Mouse (Mus musculus) cerebellum, adult 2 months (tissue): ENCODE results near the gene Ccdc137.

Experiments used
- CTCF ChIP-seq: fragments of 200-500 bp; IDR thresholded peaks from 2 replicates; pipeline ENCODE4 v1.5.1; 2011; ENCODE audit warnings: low read depth, mild to moderate bottlenecking, control low read depth, low read length, moderate library complexity, borderline replicate concordance; ENCODE audit not compliant: insufficient read depth
- POLR2A ChIP-seq: fragments of 200-500 bp; IDR thresholded peaks from 2 replicates; pipeline ENCODE4 v1.6.1; 2011; ENCODE audit warnings: low read length, control low read depth, borderline replicate concordance; ENCODE audit not compliant: insufficient read depth

- no peak for TF ChIP-seq POLR2A
- no peak for TF ChIP-seq CTCF
Observed at GRCm38 (mm10) chr11:120483448-120483934, 25.6 kb downstream of the Ccdc137 start.
